In the genomic region with DNA sequence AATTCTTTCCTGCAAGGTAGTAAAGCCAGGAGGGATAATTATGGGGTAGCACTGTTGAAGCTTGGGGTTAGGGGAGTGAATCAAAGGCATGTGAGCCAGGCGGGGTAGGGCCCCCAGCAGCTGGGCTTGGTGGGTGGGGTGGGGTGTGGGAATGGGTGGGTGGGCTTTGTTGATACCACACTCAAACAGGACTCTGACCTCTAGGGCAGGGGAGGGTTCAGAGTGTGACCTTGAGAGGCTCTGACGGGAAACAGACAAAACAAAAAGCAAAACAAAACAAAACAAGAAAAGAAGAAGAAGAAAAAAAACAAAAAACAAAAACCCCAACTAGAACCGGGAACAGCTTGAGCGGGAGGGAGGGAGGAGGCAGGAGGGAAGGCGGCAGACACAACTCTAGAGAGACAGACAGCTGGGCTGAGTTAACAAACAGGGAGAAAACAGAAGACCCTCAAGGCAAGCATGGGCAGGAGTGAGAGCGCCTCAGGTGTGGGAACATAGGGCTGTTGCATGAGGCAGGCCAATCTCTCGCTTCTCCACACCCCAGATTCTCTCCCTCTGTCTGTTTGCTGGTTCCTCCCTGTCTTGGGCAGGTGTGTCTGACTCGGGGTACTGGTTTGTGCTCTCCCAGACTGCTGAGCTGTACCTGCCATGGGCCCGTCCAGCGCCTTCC, we compare ENCODE assay signal across 9 mouse cellular contexts. TPM values are rescaled to one million over a fixed set of nuclear protein-coding genes. Genes with fewer than 3 reads are reported as not detected.
DNase-seq lines count a peak whose midpoint lies in the region; ATAC-seq and TF ChIP-seq lines count a peak whose summit lies in the region.
"Had no signal": no experiment of that assay in that cellular context is flagged by ENCODE, and none has a peak within 500 bp of the region (broad histone marks: within the 10 kb centered on the region; RNA-seq: fewer than 3 reads in every experiment).

A gene (plus strand): TSS at position 396 of the 670 bp plus-strand sequence.

- TF ChIP-seq EP300 in liver, postnatal 0 days (IDR thresholded peaks at IDR 0.05; ENCODE audit: low read depth), result no peak

- H3K9ac ChIP-seq in heart, embryonic 15.5 days, result peak within 1 kb of the TSS; percentile 42
- peak within 1 kb of the TSS; percentile 40; the same call in 1 of the 2 replicates for H3K9ac ChIP-seq in forebrain, postnatal 0 days
- peak within 1 kb of the TSS; percentile 22 for H3K9ac ChIP-seq in liver, postnatal 0 days (replicated peaks)

- H3K4me2 ChIP-seq in heart, embryonic 15.5 days, result peak within 1 kb of the TSS; percentile 59
- peak within 1 kb of the TSS; percentile 41 for H3K4me2 ChIP-seq in forebrain, postnatal 0 days (ENCODE audit: low read depth)
- H3K4me2 ChIP-seq in liver, postnatal 0 days (ENCODE audit: low read depth, low read length), result peak within 1 kb of the TSS; percentile 53

- peak within 1 kb of the TSS; percentile 10; the same call in 1 of the 2 replicates for H3K27ac ChIP-seq in heart, embryonic 15.5 days
- peak within 1 kb of the TSS; percentile 57; the same call in 1 of the 2 replicates for H3K27ac ChIP-seq in forebrain, postnatal 0 days (ENCODE audit: low read depth, low read length)
- H3K27ac ChIP-seq in liver, postnatal 0 days (ENCODE audit: low read depth), result peak within 1 kb of the TSS; percentile 41; the same call in 1 of the 2 replicates

- intact Hi-C loops in heart, postnatal 10 days (cut with DNase I), result no loop called here
- intact Hi-C loops in left cerebral cortex, postnatal 4 days (cut with DNase I), result no loop called here

- TF ChIP-seq CTCF in forebrain, postnatal 0 days (IDR thresholded peaks at IDR 0.05; ENCODE audit: low read depth), result no peak
- no peak for TF ChIP-seq CTCF in liver, postnatal 0 days (IDR thresholded peaks at IDR 0.05; ENCODE audit: low read depth)

- WGBS in heart, embryonic 15.5 days, result 33% methylated on average over 10 of the region's 10 CpGs
- 29% methylated on average over 10 of the region's 10 CpGs for WGBS in forebrain, postnatal 0 days
- WGBS in liver, postnatal 0 days (ENCODE audit: insufficient replicate concordance), result 40% methylated on average over 10 of the region's 10 CpGs

- H3K36me3 ChIP-seq in heart, embryonic 15.5 days, result no peaks in the 10 kb centered on the region
- H3K36me3 ChIP-seq in forebrain, postnatal 0 days (ENCODE audit: insufficient read depth), result no peaks in the 10 kb centered on the region
- H3K36me3 ChIP-seq in liver, postnatal 0 days (replicated peaks; ENCODE audit: insufficient read depth, low read length), result no peaks in the 10 kb centered on the region

- peaks cover 26% of the 10 kb centered on the region for H3K4me1 ChIP-seq in heart, embryonic 15.5 days (replicated peaks)
- H3K4me1 ChIP-seq in forebrain, postnatal 0 days (ENCODE audit: insufficient read depth), result 0 out of 2 replicates have a peak, but pooled peaks cover 5% of the 10 kb centered on the region
- peaks cover 14% of the 10 kb centered on the region for H3K4me1 ChIP-seq in liver, postnatal 0 days (ENCODE audit: insufficient read depth)

- no peak for ATAC-seq in heart, embryonic 15.5 days (replicated peaks; ENCODE audit: insufficient number of reproducible peaks, insufficient read depth, low FRiP score, low read depth)
- peak; percentile 53 for ATAC-seq in forebrain, postnatal 0 days
- no peak for ATAC-seq in liver, postnatal 0 days

- no peak for DNase-seq in heart, postnatal 10 days
- DNase-seq in R1 (ENCODE audit: low read depth, low spot score), result peak; percentile 74
- peak; percentile 53 for DNase-seq in forebrain, postnatal 0 days
- no peak for DNase-seq in liver, postnatal 0 days
- no peak for DNase-seq in cerebellum, adult 9-11 months
- no peak for DNase-seq in left cerebral cortex, postnatal 4 days
- no peak for DNase-seq in kidney, postnatal 25 days

- H3K27me3 ChIP-seq in heart, embryonic 15.5 days, result peaks cover 4% of the 10 kb centered on the region; the same call in 1 of the 2 replicates
- H3K27me3 ChIP-seq in forebrain, postnatal 0 days (ENCODE audit: insufficient read depth, low read length), result no peaks in the 10 kb centered on the region
- H3K27me3 ChIP-seq in liver, postnatal 0 days (ENCODE audit: insufficient read depth, low read length), result 0 out of 2 replicates have a peak, but pooled peaks cover 4% of the 10 kb centered on the region

- H3K4me3 ChIP-seq in heart, embryonic 15.5 days, result peak within 1 kb of the TSS; percentile 37
- H3K4me3 ChIP-seq in forebrain, postnatal 0 days (ENCODE audit: low read depth, low read length), result no peak within 1 kb of the TSS; the same call in 1 of the 2 replicates
- 0 out of 2 replicates have a peak within 1 kb of the TSS, but pooled peaks have one; percentile 12 for H3K4me3 ChIP-seq in liver, postnatal 0 days (ENCODE audit: low read depth, low read length)
- H3K4me3 ChIP-seq: erythroblast, embryonic 14.5 days had no signal

- no peaks in the 10 kb centered on the region for H3K9me3 ChIP-seq in heart, embryonic 15.5 days (replicated peaks)
- no peaks in the 10 kb centered on the region for H3K9me3 ChIP-seq in forebrain, postnatal 0 days (ENCODE audit: low read length)
- no peaks in the 10 kb centered on the region for H3K9me3 ChIP-seq in liver, postnatal 0 days (ENCODE audit: low read length)

RNA-seq across cellular contexts. Expression of the gene that starts here (rescaled TPM):
- 0.29 and 0.31 TPM in 2 replicates for polyA plus RNA-seq in heart, embryonic 15.5 days (2015; fragmentation: Nextera tagmentation; extraction: Ambion mirVana)
- total RNA-seq in heart, postnatal 10 days (2021), result under 1 TPM; 0.24 to 0.37 TPM
- 0.38 and 3.9 TPM in 2 replicates for total RNA-seq in forebrain, postnatal 0 days (2014; rRNA removed)
- 2.9 and 3.9 TPM in 2 replicates for polyA plus RNA-seq in forebrain, postnatal 0 days (2015; fragmentation: Nextera tagmentation; extraction: Ambion mirVana)
- 0.19 TPM in 1 of 2 replicates, not detected in the other for polyA plus RNA-seq in liver, postnatal 0 days (2015; fragmentation: Nextera tagmentation; extraction: Ambion mirVana)
- 1 to 10 TPM; 2.8 to 3.4 TPM for total RNA-seq in left cerebral cortex, postnatal 4 days (2021)
- polyA plus RNA-seq: erythroblast, embryonic 14.5 days had no signal

Comparison
In these comparisons a context has a peak if more than half of its experiments do, and no peak if none do; other contexts are left out.
1. DNase-seq: peak in R1 (single experiment) and forebrain, postnatal 0 days (single experiment); none in heart, postnatal 10 days (0 of 2), liver, postnatal 0 days (single experiment), cerebellum, adult 9-11 months (single experiment), left cerebral cortex, postnatal 4 days (single experiment) and kidney, postnatal 25 days (0 of 2).
2. Peak in every context shown above with its lines, with median percentiles within 50 percentile points of each other: H3K27ac ChIP-seq, H3K4me2 ChIP-seq and H3K9ac ChIP-seq.